Mouse (Mus musculus) bone marrow, adult 2 months (tissue): ENCODE results near the gene Lgr4.

ENCODE experiments used
- CTCF ChIP-seq: fragments of 200-500 bp; IDR thresholded peaks from 2 replicates; pipeline ENCODE4 v1.5.1; 2011; ENCODE audit warnings: low read length, control low read depth; ENCODE audit not compliant: control insufficient read depth, insufficient read depth
- POLR2A ChIP-seq: fragments of 200-500 bp; IDR thresholded peaks from 2 replicates; pipeline ENCODE4 v1.6.1; 2011; ENCODE audit warnings: low read depth, mild to moderate bottlenecking, control low read depth, low read length, borderline replicate concordance; ENCODE audit not compliant: control insufficient read depth

DNA sequence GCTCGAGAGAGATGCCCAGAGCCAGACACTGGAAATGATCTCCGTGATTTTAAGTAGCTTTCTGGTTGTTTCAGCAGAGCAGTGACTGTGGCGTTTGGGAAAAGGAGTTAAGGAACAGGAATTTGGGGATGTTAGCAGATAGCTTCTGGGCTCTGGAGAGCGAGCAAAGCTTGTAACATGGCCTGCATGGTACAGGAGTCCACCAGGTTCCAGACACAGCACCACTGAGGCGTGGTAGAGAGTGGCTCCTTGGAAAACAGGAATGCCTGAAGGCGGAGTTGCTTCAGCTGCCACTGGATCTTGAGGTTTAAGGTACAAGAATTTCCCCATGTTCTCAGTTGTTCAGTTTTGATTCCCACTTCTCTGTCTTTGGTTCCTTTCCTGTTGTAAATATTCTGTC, 59.9 kb downstream of the Lgr4 start:
- TF ChIP-seq CTCF = no peak
- TF ChIP-seq POLR2A = no peak
